Mouse (Mus musculus): ENCODE data around the gene Lztr1.
"Not testable (repeated sequence)": the region's sequence is repeated elsewhere in the genome, so short reads cannot be mapped to it uniquely, and the experiment has no call there.

Gene Lztr1

GRCm38 (mm10) chr16:17507018-17507552, 1.4 kb upstream of the Lztr1 start:
- no peak for DNase-seq (ENCODE audit: low spot score)

GRCm38 (mm10) chr16:17508031-17508430, 457 bp upstream of the Lztr1 start:
- not testable (repeated sequence) for DNase-seq (ENCODE audit: low spot score)

DNA sequence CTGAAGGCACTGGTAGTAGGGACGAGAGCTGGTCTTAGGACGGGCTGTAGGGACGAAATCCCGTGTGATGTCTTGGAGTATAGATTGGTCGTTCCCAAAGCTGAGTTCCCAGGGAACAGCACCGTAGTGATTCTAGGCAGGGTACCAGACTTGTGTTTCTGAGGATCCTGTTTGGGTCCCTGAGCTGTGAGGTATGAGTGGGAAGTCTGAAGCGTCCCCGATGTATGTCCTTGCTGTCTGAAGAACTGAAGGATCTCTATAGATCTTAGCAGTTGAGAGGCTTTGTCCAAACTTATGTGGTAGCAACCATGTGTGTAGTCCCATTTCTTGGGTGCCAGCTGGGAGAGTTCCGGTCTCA, 731 bp downstream of the Lztr1 start:
- no peak for DNase-seq (ENCODE audit: low spot score)

DNA sequence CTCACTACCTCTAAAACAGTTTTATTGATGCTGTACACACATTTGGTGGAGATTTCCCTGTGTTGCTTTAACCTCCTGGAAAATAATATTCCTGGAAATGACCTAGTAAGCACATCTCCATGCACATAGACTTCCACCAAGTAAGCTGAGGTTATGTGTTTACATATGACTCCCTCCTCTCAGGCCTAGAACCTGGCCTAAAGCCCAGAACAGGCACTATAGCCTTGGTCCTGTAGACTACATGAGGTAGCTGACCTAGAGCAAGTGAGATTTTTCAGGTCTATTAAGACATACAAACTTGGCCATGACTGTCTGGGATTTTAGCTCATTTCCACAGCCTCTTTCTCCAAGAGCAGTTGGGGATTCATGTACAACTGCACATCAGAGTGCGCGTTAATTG, 1.7 kb downstream of the Lztr1 start:
- no peak for DNase-seq (ENCODE audit: low spot score)

GRCm38 (mm10) chr16:17510686-17511085, 2.2 kb downstream of the Lztr1 start:
- DNase-seq (ENCODE audit: low spot score): peak; percentile 26

GRCm38 (mm10) chr16:17511431-17511830, 2.9 kb downstream of the Lztr1 start:
- no peak for DNase-seq (ENCODE audit: low spot score)

DNA sequence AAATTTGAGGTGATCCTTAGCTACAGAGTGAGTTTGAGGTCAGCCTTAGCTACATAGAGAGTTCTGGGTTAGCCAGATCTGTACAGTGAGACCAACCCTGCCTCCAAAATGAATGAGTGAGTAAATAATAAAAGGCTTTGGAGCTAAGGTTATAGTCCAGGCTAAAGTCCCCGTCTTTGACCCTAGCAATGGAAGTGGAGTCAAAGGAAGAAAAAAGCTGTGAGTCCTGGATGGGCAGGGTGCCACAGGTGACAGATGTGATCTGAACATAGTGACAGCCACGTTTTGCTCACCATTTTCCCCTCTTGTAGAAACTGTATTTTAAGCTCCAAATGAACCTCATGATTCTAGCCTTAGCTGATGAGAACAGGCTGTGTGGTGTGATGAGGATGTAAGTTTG, 10.4 kb downstream of the Lztr1 start:
- DNase-seq (ENCODE audit: low spot score): no peak

- DNase-seq (ENCODE audit: low spot score): no peak
These were observed 15.7 kb downstream of the Lztr1 start for GRCm38 (mm10) chr16:17524156-17524555.

DNA sequence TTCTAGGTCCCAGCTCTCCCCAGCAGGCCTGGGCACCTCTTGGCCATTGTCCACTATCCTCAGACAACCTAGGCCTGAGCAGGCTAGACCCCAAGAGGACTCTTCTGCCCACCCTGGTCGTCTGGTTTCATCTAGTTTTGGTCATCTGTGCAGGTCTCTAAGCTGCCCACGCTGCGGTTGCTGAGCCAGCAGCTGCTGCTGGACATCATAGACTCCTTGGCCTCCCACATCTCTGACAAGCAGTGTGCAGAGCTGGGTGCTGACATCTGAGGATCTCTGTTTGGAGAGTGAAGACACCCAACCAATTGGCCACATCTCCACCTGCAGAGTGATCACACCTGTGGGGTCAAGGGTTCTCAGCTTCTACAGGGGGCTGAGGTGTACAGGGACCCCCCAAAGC, 17.0 kb downstream of the Lztr1 start:
- DNase-seq (ENCODE audit: low spot score): no peak

DNA sequence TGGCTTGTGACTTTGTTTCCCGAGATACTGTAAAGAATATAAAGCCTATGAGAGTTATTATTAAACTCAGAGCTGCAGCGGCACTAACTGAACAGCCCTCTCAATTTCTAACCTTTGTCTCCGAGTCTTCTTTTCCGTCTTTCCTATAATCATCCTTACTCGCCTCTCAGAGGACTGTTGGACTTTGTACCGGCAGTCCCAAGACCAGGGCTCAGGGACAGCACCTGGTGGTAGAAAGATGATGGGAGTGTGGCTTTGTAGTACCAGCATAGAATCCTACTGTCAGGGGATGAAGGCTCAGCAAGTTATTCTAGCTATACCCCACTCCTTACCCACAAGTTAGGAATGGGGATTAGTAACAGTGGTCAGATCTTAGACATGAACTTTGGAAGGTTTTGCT, 17.7 kb downstream of the Lztr1 start:
- no peak for DNase-seq (ENCODE audit: low spot score)

- no peak for DNase-seq (ENCODE audit: low spot score)
These were observed 19.1 kb downstream of the Lztr1 start for GRCm38 (mm10) chr16:17527606-17528005.

- DNase-seq (ENCODE audit: low spot score): no peak
These were observed 19.8 kb downstream of the Lztr1 start for GRCm38 (mm10) chr16:17528276-17528675.

DNA sequence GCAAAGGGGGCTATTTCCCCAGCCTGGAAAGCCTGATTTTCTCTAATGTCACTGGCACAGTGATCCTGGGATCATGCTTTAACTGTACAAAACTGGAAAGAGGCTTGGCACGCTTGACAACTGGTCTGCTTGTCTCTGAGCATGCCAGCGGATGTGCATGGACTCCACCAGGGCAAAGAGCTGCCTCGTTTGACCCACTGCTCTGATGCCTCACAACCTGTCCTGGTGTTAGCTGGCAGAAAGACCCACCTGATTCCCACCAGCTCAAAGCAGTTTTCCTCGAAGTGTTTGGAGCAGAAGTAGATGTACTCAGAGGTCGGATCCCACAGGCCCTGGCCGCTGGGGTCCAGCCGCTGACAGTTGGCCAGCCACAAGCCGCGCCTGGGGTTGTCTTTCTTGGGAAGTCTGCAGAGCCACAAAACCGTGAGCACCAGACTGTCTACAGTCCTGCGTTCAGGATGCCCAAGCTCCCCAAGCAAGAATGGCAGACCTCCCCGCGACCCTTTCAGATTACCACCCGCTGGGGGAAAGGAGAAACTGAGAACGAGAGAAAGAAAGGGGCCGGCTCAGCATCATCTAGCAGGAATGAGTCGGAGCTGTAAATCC, 21.6 kb downstream of the Lztr1 start:
- no peak for DNase-seq (ENCODE audit: low spot score)

GRCm38 (mm10) chr16:17530640-17531288, 22.3 kb downstream of the Lztr1 start, which contains the start of gene Thap7:
Thap7 (minus strand) TSS chr16:17531136.
- DNase-seq (ENCODE audit: low spot score): peak; percentile 97

DNA sequence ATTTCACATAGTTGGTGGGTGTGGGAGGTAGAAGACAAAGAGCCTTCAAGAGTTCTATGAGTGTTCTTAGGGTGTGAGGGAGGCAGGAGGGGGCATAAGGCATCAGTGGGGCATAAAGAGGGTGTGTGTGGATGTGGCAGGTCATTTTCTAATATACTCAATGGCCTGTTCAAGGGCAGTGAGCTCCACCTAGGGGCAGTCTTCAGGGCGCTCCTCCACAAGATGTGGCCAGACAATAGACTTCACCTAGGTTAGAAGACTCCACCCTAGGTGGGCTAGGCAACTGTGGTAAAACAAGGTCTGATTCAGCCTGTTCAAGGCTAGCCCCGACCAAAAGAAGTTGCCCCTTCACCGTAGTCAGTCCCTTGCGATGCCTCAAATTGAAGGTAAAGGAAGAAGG, 23.8 kb downstream of the Lztr1 start:
- DNase-seq (ENCODE audit: low spot score): no peak

DNA sequence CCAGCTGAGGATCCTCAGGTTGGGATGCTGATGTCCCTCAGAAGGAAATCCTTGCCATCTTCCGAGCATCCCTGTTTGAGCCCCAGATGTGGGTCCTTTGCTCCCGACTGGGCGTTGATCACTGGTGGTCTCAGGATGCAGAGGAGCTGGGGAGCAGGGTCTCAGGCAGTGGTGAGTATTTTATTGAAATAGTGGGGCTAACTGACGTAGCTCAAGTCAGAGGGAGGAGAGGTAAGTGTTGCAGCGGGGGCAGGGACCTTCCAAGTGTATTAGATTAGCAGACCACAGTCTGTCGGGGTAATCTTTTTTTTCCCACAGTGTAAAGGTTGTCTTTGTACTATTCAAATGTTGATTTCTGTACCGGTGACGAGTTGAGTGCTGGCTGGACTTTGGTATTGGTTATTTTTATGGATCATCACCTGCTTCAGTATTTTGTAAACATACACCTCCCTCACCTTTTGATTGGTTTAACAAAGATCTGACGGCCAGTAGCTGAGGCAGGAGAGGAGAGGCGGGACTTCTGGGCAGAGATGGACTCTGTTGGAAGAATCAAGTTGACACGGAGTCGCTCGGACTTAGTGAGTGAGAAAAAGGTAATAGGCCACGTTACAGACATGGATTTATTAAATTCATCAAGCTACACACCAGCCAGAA, 24.3 kb downstream of the Lztr1 start:
- no peak for DNase-seq (ENCODE audit: low spot score)

DNA sequence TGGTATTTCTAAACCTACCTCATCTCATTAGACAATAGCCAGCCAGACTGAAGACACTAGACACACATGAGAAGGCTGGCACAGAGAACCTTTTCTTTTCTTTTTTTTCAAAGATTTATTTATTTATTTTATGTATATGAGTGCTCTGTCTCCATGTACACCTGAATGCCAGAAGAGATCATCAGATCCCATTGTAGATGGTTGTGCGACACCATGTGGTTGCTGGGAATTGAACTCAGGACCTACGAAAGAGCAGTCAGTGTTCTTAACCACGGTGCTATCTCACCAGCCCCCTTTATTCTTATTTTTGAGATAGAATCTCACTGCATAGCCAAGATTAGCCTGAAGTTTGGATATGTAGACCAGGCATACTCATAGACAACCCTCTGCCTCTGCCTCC, 28.1 kb downstream of the Lztr1 start:
- no peak for DNase-seq (ENCODE audit: low spot score)

DNA sequence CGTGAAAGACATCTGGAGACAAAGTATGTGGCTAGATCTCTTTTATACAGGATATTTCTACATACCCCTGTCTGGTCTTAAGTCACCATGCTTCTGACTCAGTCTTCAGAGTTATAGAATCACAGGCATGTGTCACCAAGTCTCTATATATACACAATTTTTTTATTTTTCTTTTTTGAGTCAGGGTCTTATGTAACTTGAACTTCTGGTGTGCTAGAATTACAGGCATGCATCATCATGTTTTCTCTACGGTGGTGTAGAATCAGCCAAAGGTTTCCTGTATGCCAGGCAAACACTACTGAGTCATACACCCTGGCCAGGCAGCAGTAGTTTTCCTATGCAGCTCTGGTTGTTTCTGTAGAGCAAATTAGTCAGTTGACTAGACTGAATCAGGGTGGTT, 34.1 kb downstream of the Lztr1 start:
- DNase-seq (ENCODE audit: low spot score): no peak

DNA sequence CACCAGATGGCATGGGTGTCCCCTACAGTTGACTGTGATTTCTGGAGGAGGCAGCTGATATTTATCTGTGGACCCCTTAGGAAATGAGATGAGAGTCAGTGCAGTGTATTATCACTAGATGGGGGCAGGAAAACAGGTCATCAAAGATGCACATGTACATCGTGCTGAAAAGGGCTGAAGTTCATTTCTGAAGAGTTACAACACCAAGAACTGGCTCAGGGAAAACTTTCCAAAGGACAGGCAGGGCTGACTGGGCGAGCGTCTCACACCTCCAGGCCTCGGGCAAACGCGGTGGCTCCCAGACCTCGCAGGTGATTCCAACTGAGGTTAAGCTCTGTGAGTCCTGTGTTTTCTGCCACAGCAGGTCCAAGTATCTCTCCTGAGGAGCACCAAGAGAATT, 44.3 kb downstream of the Lztr1 start:
- no peak for DNase-seq (ENCODE audit: low spot score)

DNA sequence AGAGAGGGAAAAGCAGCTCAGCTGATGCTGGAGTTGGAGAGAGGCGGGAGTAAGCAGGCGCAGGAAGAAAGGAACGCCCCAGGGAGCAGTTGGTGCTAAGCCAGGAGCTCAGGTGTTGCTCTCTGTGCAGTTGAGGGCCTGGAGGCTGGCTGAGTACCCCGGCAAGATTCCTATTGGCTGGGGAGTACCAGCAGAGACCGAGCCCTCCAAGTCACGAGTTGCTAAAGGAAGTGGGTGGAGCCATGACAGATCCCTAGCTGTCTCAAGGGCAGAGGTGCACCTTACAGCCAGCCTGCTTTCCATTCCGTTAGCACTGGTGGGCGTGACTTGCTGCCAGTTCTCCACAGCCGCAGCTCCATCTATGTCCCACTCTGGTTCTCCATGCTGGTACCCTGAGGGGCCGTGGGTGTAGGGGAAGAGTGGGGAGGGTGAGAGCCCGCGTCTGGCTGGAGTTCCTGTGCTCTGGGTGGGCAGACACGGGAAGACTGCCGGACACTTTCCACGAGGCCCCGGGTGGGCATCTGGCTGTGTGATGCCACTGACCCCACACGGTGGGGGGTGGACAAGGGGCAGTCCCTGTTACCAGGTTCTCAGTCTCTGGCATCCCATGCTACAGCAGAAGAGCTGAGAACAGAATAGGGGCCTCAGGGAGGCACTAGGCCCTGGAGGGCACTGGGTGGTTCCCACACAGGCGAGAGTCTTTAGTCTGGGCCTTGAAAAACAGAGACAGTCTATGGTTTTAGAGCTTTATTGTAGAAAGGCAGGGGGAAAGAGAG, 45.6 kb downstream of the Lztr1 start:
- peak; percentile 91 for DNase-seq (ENCODE audit: low spot score)

DNA sequence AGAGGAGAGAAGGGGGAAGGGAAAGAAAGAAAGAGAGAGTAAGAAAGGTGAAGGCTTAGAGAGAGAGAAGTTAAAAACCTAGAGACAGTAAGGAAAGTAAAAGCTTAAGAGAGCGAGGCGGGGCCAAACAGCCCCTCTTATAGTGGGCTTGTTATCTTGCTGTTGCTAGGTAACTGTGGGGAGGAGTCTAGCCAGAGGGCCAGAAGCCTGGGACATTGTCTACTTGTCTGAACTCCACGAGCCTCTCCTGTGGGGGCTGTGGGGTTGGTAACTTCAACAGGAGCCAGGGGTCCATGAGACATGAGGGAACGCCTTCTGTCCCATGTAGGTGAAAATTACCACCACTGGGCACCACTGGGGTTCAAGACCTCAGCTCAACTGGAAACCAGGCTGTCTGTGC, 46.2 kb downstream of the Lztr1 start:
- DNase-seq (ENCODE audit: low spot score): not testable (repeated sequence)

DNA sequence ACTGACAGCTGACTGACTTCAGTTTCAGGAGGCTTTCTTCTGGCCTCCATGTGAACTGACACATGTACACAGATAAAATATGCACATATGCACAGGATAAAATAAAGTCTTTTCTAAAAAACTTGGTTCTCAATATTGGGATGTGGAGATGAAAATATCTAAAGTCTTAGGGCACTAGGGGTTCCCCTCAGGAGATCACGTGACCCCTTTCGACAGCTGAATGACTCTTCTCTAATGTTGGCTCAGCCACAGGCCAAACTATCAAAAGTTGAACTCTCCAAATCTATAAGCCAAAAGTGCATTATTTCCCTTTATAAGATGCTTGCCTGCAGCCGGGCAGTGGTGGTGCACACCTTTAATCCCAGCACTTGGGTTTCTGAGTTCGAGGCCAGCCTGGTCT, 47.7 kb downstream of the Lztr1 start:
- DNase-seq (ENCODE audit: low spot score): no peak

DNA sequence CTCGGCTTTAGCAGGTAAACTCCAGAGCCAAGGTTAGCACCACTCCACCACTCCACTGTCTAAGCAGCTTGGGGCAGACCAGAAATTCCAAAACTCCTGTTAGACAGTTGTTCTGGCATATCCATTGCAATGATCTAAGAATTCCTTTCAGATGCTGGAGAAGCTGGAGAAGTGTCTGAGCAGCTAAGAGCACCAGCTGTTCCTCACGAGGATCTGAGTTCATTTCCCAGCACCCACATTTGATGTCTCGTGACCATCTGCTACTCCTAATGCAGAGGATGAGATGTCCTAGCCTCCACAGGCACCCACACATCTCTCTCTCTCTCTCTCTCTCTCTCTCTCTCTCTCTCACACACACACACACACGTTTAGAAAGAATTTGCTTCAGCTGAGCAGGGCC, 48.4 kb downstream of the Lztr1 start:
- no peak for DNase-seq (ENCODE audit: low spot score)
